Mouse (Mus musculus) 416B (cell line): ENCODE data around the gene Nrxn3.

Experiments used
- DNase-seq: peaks from one replicate; pipeline ENCODE4 v3.0.0; 2011; ENCODE audit warnings: low read depth

Nrxn3 gene

DNA sequence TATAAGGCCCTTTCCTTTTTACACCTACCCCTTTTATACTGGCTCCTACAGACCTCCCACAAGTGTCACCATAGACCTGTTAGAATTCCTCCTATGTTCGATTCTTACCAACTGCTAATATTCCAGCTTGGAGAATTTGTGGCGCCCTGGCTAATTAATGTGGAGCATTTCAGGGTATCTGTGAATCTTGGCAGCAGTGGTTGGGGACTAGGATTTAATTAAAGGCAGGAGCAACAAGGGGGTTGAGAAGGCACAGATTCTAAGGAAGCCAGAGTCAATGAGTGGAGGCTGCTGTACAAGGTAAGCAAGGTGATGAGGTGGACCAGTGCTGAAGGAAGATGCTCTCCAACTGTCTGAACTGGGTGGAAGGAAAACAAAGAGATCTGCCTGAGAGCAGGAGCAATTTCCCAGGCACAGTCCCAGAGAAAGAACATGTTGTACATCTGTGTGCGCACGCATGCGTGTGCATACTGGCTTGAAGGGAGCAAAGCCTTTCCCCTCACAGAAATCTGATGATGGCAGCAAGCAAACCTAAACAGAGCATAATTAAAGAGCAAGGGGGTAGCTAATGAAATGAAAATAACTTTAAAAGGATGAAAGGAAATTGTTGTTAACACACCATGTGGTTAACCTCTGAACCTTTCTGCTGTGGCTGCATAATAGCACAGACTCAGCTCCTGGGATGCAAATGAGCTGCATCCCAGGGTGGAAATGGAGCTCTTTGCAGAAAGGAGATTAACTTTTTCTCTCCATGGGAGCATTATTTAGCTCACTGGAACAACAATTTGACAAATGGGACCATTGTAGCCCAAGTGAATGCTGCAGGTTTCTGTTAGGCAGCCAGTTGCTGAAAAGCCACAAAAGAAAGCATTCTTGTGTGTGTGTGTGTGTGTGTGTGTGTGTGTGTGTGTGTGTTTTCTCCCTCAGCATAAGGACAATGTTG lies 1409.5 kb downstream of the Nrxn3 start:
- no peak for DNase-seq

DNA sequence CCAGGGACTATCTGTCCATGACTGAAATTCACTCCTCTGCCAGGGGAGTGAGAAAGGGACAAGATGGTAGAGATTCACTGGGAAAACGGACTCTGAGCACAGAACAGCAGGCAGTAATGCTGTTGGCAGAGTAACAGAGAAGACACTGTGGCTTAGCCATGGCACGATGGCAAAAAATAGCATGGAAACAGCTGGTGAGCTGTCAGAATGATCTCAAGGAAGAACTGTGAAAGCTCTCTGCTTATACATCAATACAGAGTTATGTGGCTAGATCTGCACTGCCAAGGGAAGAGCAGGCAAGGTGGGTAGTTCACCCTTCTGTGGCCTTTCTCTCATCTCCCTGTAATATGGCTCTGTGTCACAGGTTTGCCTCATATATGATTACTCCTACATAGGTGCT lies 1419.3 kb downstream of the Nrxn3 start:
- DNase-seq, result no peak

DNA sequence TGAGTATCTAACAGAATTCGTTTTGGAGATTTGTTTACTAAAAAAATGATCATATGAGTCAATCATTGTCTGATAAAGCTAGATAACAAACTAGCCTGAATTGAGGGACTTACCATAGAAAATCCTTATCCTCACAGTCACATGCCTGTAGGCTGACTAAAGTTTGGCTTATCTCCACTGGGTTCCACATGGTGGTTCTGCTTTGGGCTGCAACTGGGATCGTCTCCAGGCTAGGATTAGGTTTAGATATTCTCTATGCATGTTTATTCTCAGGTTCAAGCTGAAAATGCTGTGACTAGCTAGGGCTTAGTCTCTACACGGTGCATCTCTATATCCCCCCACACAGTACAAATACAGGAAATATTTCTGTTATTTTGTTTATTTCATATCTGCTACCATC lies 1421.6 kb downstream of the Nrxn3 start:
- no peak for DNase-seq

DNA sequence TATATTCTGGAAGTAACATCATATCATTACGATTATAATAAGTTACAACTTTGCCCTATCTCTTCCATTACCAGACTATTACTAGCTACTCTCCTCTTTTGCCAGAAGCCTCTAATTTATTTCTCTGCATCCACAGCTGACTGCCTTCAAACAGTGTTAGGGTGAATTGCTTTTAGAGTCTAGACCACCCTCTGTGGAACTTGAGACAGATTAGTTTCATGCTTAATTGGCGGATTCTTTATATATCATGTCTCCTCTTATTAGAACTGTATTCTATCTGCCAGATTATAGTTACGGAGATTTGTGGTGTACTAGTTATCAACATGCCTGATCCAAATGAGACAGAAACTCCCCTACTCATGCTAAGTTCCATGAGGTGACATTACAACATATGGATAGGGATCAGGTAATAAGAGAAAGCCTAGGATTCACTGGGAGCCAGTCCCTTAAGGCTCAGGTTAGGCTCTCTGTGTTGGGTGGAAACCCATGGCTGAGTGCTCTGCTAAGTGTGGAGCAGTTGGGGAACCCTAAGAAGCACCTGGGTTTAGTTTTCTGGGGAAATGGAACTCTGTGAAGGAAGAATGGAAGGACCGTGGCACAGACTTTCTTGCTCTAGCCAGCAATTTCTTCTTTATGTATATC lies 1435.6 kb downstream of the Nrxn3 start:
- DNase-seq, result no peak

DNA sequence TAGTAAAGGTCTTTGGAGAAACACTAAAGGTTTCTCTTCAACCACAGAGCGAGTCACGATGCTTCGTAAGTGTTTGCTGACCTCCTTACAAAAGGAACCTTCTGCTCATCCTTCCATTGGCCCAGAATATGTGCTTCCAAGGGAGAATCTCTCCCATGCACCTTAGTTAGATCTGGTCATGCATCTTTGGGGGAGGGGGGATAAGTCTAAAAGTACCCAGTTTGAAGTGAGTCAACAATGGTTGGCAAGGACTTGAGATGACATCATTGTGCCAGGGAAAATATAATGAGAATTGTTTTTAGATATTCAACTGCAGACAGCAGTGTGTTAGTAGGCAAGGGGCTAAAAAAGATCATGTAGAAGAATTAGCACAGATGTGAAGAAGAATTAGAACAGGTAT lies 1437.2 kb downstream of the Nrxn3 start:
- no peak for DNase-seq

DNA sequence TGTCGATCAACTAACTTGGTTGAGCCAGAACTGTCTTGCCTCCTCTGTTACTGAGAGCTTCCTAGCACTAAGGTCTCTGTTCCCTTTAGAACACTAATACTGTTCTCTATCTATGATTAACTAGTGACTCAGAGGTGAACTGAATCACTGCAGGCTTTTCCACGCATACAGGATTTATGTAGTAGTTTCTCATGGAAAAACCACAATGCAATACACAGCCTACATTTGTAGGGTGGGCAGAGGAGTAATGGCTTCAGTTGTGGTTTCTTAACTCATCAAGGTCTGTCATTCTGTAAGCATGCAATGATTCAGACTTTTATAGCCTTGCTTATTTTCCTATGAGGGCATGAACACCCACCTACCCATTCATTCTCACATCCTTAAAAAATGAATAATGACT lies 1443.4 kb downstream of the Nrxn3 start:
- no peak for DNase-seq

DNA sequence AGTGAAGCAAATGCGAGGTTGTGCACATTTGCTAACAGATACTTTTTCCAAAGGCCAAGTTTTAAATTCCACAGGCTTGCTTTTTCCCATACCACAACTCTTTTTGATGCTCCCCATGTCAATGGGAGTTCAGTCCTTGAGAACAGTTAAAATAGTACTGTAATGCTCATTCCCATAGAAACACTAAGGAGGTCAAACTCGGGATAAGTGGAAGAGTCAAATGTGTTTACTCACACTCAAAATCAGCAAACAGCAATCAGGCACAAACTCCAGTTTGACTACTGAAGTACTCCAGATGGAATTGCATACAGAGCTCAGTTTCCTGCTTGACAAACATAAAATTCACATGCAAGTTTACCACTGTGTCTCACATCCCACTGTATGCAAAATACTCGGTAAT lies 1458.9 kb downstream of the Nrxn3 start:
- DNase-seq, result no peak

DNA sequence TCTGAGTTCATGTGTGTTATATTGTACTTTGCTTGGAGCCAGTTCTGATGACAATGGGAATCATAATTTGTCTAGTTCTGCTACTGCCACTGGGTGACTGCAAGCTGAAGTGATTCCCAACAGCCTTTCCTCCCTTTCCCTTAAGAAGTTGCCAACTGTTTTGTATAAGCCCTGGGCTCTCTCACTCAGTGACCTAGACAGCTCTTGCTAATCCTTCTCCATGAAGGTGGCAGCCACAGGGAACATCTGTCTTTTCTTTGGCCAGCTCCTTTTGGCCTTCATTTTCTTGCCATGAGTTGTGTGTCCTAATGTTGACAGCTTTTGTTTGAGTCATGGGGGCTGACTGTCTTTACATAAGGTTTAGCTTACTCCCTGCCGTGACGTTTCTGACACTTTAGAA lies 1460.3 kb downstream of the Nrxn3 start:
- DNase-seq, result no peak

DNA sequence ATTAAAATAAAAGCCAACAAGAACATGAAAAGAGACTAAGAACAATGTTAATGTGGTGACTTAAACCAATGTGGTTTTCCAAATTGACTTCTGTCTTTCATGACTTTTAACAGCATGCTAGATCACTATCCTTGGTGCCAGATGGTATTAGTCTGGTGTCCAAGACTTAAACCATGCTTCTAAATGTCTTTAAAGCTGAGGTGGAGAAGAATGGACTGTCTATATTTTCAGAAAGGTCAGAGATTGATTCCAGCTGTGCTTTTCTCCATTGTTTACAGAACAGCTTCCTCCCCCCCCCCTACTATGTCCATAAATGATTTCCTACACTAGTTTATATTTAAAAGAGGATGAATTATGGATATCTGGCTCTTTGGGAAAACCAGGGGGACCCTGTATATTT lies 1473.5 kb downstream of the Nrxn3 start:
- DNase-seq, result no peak

DNA sequence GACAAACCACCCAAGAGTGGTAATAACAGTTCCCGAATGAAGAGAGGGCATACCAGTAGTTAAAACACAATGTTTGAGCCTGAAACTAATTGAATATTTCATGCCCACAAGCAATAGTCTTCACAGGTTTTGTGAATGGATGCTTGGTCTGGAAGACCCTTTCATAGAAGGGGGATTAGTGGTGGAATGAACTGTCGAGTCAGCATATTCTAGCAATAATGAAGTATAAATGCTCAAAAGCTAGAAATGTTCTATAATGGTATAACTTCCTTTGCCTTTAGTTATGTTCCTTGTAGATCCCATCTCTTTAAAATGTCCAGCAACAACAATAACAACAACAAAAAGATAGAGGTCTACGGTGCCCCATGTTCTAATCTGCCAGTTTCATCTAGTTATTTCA lies 1475.3 kb downstream of the Nrxn3 start:
- no peak for DNase-seq

DNA sequence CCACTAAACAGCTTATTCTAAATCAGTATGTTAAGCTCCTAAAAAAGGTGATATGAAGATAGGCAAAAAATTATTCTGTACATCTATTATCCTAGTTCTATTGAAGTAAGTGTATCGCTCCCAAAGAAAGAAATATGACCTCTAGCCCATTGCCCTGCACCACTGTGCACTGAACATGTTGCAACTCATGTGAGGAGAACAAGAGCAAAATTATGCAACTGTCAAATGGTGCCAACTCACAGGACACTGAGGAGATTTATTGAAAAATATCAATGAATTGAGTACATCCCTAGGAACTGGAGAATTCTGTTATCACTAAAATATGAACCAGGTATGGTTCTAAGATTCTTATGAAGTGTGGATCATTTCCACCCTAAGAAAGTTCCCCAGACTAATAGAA lies 1479.8 kb downstream of the Nrxn3 start:
- DNase-seq, result no peak

DNA sequence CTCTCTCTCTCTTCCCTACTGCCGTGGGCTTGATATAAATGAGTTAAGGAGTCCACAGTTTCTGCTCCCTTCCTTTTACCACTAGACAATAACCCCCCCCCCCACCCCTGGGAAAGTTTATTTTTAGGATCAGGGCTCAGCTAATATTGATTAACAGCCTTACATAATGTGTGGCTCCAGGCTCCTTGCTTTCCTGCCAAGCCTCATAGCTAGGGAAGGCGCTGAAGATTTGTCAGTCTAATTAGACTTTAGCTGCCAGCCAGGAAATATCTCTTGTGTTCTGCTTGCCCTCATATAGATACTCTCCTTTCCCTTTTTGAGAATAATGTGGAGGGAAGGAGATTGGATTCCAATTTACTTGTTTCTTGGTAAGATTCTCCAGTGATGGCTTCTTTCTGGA lies 1488.7 kb downstream of the Nrxn3 start:
- no peak for DNase-seq

DNA sequence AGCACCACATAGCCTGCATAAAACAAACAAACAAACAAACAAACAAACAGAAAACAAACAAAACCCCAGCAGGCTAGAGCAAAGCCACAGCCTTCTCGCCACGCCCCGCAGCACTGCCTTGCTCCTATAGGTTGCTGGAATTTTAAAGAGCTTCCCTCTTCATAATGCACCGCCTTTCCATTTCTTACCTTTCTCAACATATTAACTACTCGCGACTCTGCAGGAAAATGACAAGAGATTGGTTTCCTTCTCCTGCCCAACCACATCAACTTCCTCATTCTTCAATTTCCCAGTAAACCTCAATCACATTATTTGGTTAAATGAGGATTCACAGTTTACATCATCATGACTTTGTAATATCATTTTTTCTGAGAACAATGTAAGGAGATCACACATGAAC lies 1494.4 kb downstream of the Nrxn3 start:
- DNase-seq, result no peak

DNA sequence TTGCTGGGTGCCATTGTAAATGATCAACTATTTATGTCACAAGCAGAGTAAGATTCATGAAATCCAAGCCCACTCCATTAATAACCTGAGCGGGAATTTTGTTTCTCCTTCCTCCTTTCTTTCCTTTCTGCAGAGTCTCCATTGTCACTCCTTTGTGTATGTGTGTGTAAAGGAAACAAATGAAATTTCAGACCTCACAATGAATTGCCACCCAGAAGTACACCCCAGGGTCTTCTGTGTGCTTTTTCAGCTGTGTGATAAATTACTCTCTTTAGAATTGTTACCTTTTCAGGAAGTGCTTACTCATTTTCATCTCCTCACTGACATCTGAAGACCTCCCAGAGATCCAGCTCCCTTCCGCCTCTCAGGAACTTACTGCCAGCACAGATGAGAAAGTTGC lies 1506.4 kb downstream of the Nrxn3 start:
- DNase-seq, result no peak

DNA sequence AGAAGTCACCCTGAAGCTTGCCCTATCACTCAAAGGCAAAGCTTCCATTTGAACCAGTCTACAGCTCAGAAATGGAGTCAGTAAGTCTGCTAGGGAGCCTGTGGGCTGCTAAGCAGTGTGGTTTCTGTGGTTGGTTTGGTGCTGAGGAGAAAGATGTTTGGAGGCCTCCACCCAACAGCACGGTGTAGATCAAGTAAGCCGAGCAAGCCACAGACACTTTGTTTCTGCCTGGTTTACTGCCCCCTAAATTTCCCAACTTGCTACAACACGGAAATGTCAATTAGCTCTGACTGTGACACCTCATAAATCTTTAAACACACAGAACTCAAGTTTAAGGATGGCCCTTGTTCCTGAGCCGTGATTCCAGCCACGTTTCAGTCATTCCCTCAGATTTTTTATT lies 1513.4 kb downstream of the Nrxn3 start:
- DNase-seq, result peak; percentile 38

DNA sequence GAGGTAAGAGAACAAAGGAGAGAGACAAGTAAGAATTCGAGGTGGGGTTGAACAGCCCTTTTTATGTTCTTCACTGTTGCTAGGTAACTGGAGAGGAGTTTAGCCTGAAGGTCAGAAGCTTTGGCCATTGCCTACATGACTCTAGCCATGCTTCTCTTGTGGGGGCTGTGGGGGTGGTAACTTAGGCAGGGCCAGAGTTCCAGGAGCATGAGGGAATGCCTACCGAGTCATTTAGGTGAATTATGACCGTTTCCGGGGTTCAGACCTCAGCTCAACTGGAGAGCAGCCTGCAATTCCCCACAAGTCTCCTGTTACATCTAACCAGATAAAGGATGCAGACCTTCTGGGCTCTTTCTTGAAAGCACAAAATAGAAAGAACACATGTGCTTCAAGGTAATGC lies 1537.6 kb downstream of the Nrxn3 start:
- DNase-seq, result no peak

DNA sequence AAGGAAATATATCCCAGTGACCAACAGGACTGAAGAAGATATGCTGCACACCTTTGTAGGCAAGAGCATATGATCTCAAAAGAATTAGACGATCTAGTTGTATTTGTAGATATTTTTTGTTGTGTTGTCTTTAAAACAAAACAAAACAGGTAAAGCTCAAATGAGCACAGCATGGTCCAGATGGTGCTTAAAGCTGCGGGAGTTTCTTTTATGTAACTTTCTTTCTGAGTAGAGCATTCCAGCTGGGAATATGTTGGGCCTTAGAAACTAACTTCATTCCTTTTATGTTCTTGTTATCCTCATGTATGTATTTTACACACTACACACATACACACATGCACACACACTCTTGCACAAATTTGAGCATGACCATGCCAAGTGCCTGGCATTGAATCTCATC lies 1545.4 kb downstream of the Nrxn3 start:
- DNase-seq, result no peak

DNA sequence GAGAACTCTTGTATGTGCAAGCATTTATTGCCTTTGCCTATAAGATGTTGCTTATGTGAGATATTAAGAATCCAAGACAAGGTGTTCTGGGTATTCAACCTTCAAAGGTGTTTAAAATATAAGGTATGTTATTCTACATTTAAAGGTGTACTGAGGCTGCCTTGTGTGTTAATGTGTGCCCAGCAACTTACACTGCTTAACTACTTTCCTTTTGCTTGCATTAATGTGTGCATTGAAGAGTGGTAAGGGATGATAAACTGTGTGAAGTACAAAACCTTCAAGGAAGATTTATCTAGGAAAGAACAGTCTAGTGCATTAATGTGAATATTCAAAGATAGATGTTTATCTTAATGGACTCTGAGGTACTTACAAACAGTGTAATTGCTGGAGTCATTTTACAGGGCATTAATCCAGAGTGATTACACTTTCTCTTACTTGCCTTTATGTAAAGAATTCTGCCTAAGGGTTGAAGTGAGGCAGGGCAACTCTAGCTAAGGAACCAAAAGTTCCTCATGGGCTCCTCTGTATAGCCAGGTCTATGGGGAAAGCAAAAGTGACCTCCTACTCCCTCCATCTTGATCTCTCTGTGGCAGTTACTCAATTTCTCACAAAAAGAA lies 1548.2 kb downstream of the Nrxn3 start:
- no peak for DNase-seq

DNA sequence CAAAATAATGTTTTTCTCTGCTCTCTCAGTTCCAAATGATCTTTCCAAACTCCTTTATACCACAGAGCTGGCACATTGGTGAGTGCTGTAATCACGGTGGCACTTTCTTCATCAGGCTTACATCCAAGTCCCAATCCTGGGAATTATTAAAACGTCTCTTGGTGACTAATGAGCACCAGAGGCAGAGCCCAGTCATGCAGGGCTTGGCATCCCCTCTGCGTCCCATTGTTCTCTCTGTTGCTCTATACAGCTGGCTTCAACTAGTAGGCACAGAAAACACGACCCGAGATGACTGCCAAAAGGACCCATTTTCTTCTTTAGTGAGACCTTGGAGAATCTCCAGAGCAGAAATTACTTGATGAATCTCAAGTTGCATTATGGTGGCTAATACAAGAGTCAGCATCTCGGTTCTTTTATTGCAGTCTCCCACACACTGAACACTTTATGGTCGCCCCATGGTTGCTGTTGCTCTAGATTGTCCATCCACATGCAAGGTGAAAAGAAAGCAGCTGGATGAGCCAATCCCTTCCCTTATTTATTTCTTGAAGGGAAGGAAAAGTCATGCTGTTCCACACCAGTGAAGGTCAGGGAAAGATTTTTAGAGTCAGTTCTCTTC lies 1552.1 kb downstream of the Nrxn3 start:
- DNase-seq, result no peak

DNA sequence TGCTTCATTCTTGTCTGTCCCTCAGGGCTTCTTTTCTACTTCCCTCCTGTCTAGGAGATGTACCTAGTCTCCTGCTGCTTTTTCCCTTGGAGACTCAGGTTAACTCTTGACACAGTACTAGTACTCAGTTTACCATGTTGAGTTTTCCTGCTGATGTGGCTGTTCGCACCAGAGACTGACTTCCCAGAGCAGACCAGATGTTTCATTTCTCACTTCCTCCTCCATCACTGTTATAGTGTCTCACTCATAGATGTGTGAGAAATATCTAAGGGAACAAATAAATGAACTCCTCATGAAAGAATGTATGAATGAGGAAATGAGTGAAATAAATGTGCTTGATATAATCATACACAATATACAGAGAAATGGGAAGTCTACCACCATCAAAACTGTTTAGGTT lies 1558.6 kb downstream of the Nrxn3 start:
- DNase-seq, result no peak

DNA sequence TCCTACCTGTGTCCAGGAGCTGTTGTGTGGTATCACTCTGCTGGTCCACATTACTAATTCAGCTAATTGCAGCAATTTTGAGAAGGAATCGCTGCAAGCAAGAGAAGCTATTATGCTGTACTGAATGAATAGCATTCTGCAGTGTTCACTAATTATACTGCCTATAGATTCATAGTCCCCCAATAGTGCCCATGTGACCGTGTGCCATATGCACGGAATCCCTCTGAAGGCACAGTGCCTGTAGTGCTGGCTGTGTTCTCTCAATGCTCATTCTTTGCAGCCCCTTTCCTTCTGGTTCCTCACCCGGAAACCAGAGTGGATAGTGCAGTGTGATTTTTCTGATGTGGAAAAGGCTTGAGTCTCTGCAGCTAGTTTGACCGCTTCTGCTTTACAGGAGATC lies 1560.3 kb downstream of the Nrxn3 start:
- no peak for DNase-seq

DNA sequence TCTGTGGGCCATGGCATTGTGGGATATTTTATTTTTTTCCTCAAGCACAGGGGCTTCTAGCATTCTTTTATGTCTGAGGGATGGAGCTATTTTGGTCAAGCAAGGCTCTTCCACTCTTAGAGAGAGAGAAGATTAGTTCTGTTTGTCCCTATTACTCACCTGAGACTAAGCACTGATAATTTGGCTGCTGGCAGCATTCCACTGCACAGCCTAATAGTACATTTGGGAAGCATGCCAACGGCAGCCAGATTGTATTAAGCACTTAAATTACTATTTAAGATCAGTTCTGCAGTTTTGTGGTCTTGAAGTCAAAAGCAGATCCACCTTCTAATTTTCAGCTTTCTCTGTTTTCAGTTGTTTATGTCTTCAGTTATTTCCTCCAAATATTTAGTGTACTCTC lies 1580.0 kb downstream of the Nrxn3 start:
- DNase-seq, result no peak

DNA sequence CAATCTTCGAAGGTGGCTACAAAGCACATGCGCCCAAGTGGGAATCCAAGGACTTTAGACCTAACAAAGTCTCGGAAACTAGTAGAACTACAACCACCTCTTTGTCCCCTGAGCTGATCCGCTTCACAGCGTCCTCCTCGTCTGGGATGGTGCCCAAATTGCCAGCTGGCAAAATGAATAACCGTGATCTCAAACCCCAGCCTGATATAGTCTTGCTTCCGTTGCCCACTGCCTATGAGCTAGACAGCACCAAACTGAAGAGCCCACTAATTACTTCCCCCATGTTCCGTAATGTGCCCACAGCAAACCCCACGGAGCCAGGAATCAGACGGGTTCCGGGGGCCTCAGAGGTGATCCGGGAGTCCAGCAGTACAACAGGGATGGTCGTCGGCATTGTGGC lies 1609.1 kb downstream of the Nrxn3 start:
- DNase-seq, result no peak
